ENCODE assay signal across 8 mouse cellular contexts in genomic region chr11:31170052-31170646, GRCm38 (mm10). TPM values are rescaled to one million over a fixed set of nuclear protein-coding genes. Genes with fewer than 3 reads are reported as not detected.
A peak's percentile ranks its signal among the peaks of the same experiment; 100 is the strongest.
DNase-seq lines count a peak whose midpoint lies in the region; ATAC-seq lines count a peak whose summit lies in the region.

No protein-coding gene starts in this region.

- peak; percentile 73 for DNase-seq in adrenal gland, adult 2 months
- peak; percentile 51 for DNase-seq in c-Kit-positive CD71-positive TER-119-negative erythroid progenitor cells, embryonic 14.5 days (ENCODE audit: low read depth)
- DNase-seq in layer of hippocampus, postnatal 14 days (ENCODE audit: low spot score in 2 of 2), result no peak
- no peak for DNase-seq in right cerebral cortex, adult 18-20 months
- no peak for DNase-seq in layer of hippocampus, adult 18-20 months (ENCODE audit: low spot score in 2 of 2)

- no peaks in the 10 kb centered on the region for H3K4me1 ChIP-seq in heart, embryonic 11.5 days (ENCODE audit: control insufficient read depth, insufficient read depth, low read length)
- peaks cover 9% of the 10 kb centered on the region; the same call in 1 of the 2 replicates for H3K4me1 ChIP-seq in limb, embryonic 15.5 days
- peaks cover 12% of the 10 kb centered on the region; the same call in 1 of the 2 replicates for H3K4me1 ChIP-seq in neural tube, embryonic 13.5 days (replicated peaks)

- no peak overlapping the region for H3K27ac ChIP-seq in heart, embryonic 11.5 days (ENCODE audit: low read depth, low read length)
- no peak overlapping the region for H3K27ac ChIP-seq in limb, embryonic 15.5 days
- H3K27ac ChIP-seq in neural tube, embryonic 13.5 days (replicated peaks), result no peak overlapping the region

- peak overlapping the region; percentile 77 for H3K4me2 ChIP-seq in heart, embryonic 11.5 days
- peak overlapping the region; percentile 59 for H3K4me2 ChIP-seq in limb, embryonic 15.5 days
- H3K4me2 ChIP-seq in neural tube, embryonic 13.5 days, result peak overlapping the region; percentile 61

- ATAC-seq in heart, embryonic 11.5 days (replicated peaks; ENCODE audit: insufficient number of reproducible peaks, low FRiP score, low TSS enrichment), result peak; percentile 49
- ATAC-seq in limb, embryonic 15.5 days (ENCODE audit: insufficient number of reproducible peaks, low FRiP score, low TSS enrichment, low read depth), result peak; percentile 24; the same call in 1 of the 2 replicates
- peak; percentile 53; the same call in 1 of the 2 replicates for ATAC-seq in neural tube, embryonic 13.5 days (ENCODE audit: low read depth)

- no peaks in the 10 kb centered on the region for H3K9me3 ChIP-seq in heart, embryonic 11.5 days (replicated peaks; ENCODE audit: control insufficient read depth, low read length)
- no peaks in the 10 kb centered on the region for H3K9me3 ChIP-seq in limb, embryonic 15.5 days
- H3K9me3 ChIP-seq in neural tube, embryonic 13.5 days, result no peaks in the 10 kb centered on the region

- no peak overlapping the region for H3K9ac ChIP-seq in heart, embryonic 11.5 days (ENCODE audit: low read depth, low read length)
- no peak overlapping the region for H3K9ac ChIP-seq in limb, embryonic 15.5 days
- no peak overlapping the region for H3K9ac ChIP-seq in neural tube, embryonic 13.5 days

- 6% methylated on average over 4 of the region's 4 CpGs for WGBS in heart, embryonic 11.5 days (ENCODE audit: insufficient replicate concordance)
- WGBS in limb, embryonic 15.5 days, result 13% methylated on average over 4 of the region's 4 CpGs
- 15% methylated on average over 4 of the region's 4 CpGs for WGBS in neural tube, embryonic 13.5 days

- H3K36me3 ChIP-seq in heart, embryonic 11.5 days (ENCODE audit: control insufficient read depth, insufficient read depth, low read length), result no peaks in the 10 kb centered on the region
- no peaks in the 10 kb centered on the region for H3K36me3 ChIP-seq in limb, embryonic 15.5 days
- H3K36me3 ChIP-seq in neural tube, embryonic 13.5 days, result no peaks in the 10 kb centered on the region

- no peaks in the 10 kb centered on the region for H3K27me3 ChIP-seq in heart, embryonic 11.5 days (ENCODE audit: control insufficient read depth, insufficient read depth, low read length)
- H3K27me3 ChIP-seq in limb, embryonic 15.5 days, result no peaks in the 10 kb centered on the region
- no peaks in the 10 kb centered on the region for H3K27me3 ChIP-seq in neural tube, embryonic 13.5 days

- H3K4me3 ChIP-seq in heart, embryonic 11.5 days (ENCODE audit: low read depth, low read length), result no peak overlapping the region
- peak overlapping the region; percentile 44; the same call in 1 of the 2 replicates for H3K4me3 ChIP-seq in limb, embryonic 15.5 days
- H3K4me3 ChIP-seq in neural tube, embryonic 13.5 days, result peak overlapping the region; percentile 45

RNA-seq across cellular contexts. Expression of gene Gm17332, which starts 12.1 kb away (rescaled TPM):
- not detected for total RNA-seq in adrenal gland, adult 2 months (2021)
- polyA plus RNA-seq in adrenal gland, adult 2 months (2012; rRNA removed), result not detected in 2 replicates
- not detected in 2 replicates for polyA plus RNA-seq in heart, embryonic 11.5 days (2014; fragmentation: Nextera tagmentation; extraction: Ambion mirVana)
- not detected in 2 replicates for polyA plus RNA-seq in limb, embryonic 15.5 days (2015; fragmentation: Nextera tagmentation; extraction: Ambion mirVana)
- not detected in 2 replicates for polyA plus RNA-seq in neural tube, embryonic 13.5 days (2015; fragmentation: Nextera tagmentation; extraction: Ambion mirVana)
- not detected for total RNA-seq in layer of hippocampus, postnatal 14 days (2021)
- total RNA-seq in layer of hippocampus, adult 18-20 months (2021), result not detected

Comparison
In these comparisons a context has a peak if more than half of its experiments do, and no peak if none do; other contexts are left out.
1. DNase-seq: peak in adrenal gland, adult 2 months (single experiment) and c-Kit-positive CD71-positive TER-119-negative erythroid progenitor cells, embryonic 14.5 days (single experiment); none in layer of hippocampus, postnatal 14 days (0 of 2), right cerebral cortex, adult 18-20 months (single experiment) and layer of hippocampus, adult 18-20 months (0 of 2).
2. Peak in every context shown above with its lines, with median percentiles within 50 percentile points of each other: ATAC-seq and H3K4me2 ChIP-seq.